Mouse (Mus musculus) granulocyte monocyte progenitor cell, adult 5-6 weeks (primary cell): Measurements from ENCODE around the gene Patz1. TPM values are rescaled to one million over a fixed set of nuclear protein-coding genes. Genes with fewer than 3 reads are reported as not detected.

ENCODE experiments used
- ATAC-seq: replicated peaks from 2 replicates; pipeline ENCODE4 v1.8.0; 2016; ENCODE audit warnings: mild to moderate bottlenecking, moderate TSS enrichment, inconsistent platforms; ENCODE audit not compliant: poor library complexity, severe bottlenecking
- total RNA-seq, 2 experiments: library from RNA; stranded (forward) in 1 of 2; stranded (reverse) in 1 of 2; fragments of 200-712, 200-1000 nt in 1 of 2; fragments of >200 nt in 1 of 2; fragmentation: Nextera tagmentation in 1 of 2; gene quantifications; 2 replicates each; pipeline ENCODE4 v1.2.3; 2014 to 2017

Gene Patz1
- total RNA-seq, 2 experiments from 2014 or later = 73.9 to 98.0 TPM

GRCm38 (mm10) chr11:3328806-3329775 is 40.4 kb downstream of the Patz1 start:
- 0 out of 2 replicates have a peak, but pooled peaks have one; percentile 6 for ATAC-seq

- ATAC-seq = peak; percentile 36
Observed at GRCm38 (mm10) chr11:3329891-3330451, 41.3 kb downstream of the Patz1 start, which contains the start of gene Pik3ip1. Gene Pik3ip1, plus strand, starts transcription at chr11:3330401.

GRCm38 (mm10) chr11:3330566-3330965 is 41.9 kb downstream of the Patz1 start:
- peak; percentile 42 for ATAC-seq

GRCm38 (mm10) chr11:3330991-3331750 is 42.5 kb downstream of the Patz1 start:
- no peak for ATAC-seq

- ATAC-seq = peak; percentile 57
Observed at GRCm38 (mm10) chr11:3331756-3332642, 43.3 kb downstream of the Patz1 start.

- ATAC-seq = no peak
Observed at GRCm38 (mm10) chr11:3333111-3333695, 44.5 kb downstream of the Patz1 start.

- ATAC-seq = no peak
Observed at GRCm38 (mm10) chr11:3334141-3334710, 45.6 kb downstream of the Patz1 start.

GRCm38 (mm10) chr11:3334711-3335316 is 46.1 kb downstream of the Patz1 start:
- ATAC-seq = no peak

GRCm38 (mm10) chr11:3335651-3336216 is 47.1 kb downstream of the Patz1 start:
- ATAC-seq = peak; percentile 64

GRCm38 (mm10) chr11:3336602-3337001 is 47.9 kb downstream of the Patz1 start:
- no peak for ATAC-seq

GRCm38 (mm10) chr11:3337173-3337955 is 48.7 kb downstream of the Patz1 start:
- ATAC-seq = no peak

GRCm38 (mm10) chr11:3337961-3338360 is 49.3 kb downstream of the Patz1 start:
- no peak for ATAC-seq

GRCm38 (mm10) chr11:3341476-3341875 is 52.8 kb downstream of the Patz1 start:
- no peak for ATAC-seq

GRCm38 (mm10) chr11:3344916-3345315 is 56.2 kb downstream of the Patz1 start:
- no peak for ATAC-seq

GRCm38 (mm10) chr11:3346351-3346750 is 57.7 kb downstream of the Patz1 start:
- ATAC-seq = no peak

GRCm38 (mm10) chr11:3347091-3347834 is 58.6 kb downstream of the Patz1 start:
- ATAC-seq = peak; percentile 63

GRCm38 (mm10) chr11:3347835-3348195 is 59.1 kb downstream of the Patz1 start:
- no peak for ATAC-seq
